Mouse (Mus musculus): ENCODE measurements around the gene Stx8. TPM values are rescaled to one million over a fixed set of nuclear protein-coding genes. Genes with fewer than 3 reads are reported as not detected.

Stx8 gene
- polyA plus RNA-seq, 1 experiment from 2014 or later: 59.2 TPM

DNA sequence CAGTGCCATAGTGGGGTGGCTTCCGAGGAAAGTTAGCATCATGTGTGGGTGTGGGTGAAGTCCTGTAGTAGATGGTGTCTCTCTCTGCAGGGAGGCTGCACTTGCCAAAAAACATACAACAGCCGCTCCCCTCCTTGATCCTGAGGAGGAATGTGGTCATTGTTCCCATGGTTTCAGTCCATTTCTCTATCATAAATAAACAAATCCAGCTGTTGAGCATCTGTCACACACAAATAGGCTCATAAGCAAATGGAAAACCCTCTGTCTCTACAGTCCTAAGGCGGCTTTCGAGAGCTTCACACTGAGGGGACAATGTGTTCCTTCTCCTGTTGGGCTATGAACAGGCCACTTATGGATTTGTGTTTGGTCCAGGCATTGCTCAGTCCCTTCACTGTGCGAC, 56.9 kb downstream of the Stx8 start:
- Histone ChIP-seq H3K4me3 (ENCODE audit: low read depth, low read length) (no peak overlapping the region), H3K4me1 (ENCODE audit: control insufficient read depth, insufficient read depth, low read length) (peaks cover 18% of the 10 kb centered on the region), H3K27ac (ENCODE audit: low read depth, low read length) (no peak overlapping the region), H3K9me3 (replicated peaks; ENCODE audit: control insufficient read depth, low read length) (no peaks in the 10 kb centered on the region), H3K4me2 (no peak overlapping the region), H3K9ac (ENCODE audit: low read depth, low read length) (no peak overlapping the region), H3K27me3 (ENCODE audit: control insufficient read depth, insufficient read depth, low read length) (no peaks in the 10 kb centered on the region), H3K36me3 (ENCODE audit: control insufficient read depth, insufficient read depth, low read length) (no peaks in the 10 kb centered on the region)
- ATAC-seq (replicated peaks; ENCODE audit: insufficient number of reproducible peaks, low FRiP score, low TSS enrichment): no peak
- 58% methylated on average over 5 of the region's 5 CpGs for WGBS (ENCODE audit: insufficient replicate concordance)

DNA sequence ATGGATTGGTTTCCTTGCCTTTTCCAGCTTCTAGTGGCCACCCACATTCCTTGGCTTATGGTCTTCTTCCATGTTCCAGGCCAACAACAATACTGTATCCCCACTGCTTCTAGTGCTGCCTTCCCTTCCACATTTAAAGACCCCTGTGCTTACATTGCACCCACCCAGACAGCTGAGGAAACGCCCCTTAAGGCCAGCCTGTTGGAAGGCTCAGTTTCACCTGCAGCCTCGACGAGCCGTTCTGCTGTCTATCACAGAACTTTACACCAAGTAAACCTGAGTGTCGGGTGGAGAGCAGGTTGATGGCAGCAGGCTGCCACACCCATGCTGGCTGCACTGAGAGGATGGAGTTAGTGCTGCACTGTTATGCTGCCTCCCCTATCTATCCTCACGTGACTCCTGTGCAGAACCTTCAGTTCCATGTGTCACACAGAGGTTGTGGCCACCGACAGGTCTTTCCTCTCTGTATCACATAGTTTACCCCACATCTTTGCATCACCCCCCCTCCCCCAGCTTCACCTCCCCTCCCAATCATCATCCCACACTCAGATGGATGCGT, 57.9 kb downstream of the Stx8 start:
- no peak overlapping the region for H3K9ac ChIP-seq (ENCODE audit: low read depth, low read length)
- 37% methylated on average over 8 of the region's 8 CpGs for WGBS (ENCODE audit: insufficient replicate concordance)
- H3K4me1 ChIP-seq (ENCODE audit: control insufficient read depth, insufficient read depth, low read length): peaks cover 18% of the 10 kb centered on the region
- ATAC-seq (replicated peaks; ENCODE audit: insufficient number of reproducible peaks, low FRiP score, low TSS enrichment): no peak
- no peak overlapping the region for H3K27ac ChIP-seq (ENCODE audit: low read depth, low read length)
- no peaks in the 10 kb centered on the region for H3K27me3 ChIP-seq (ENCODE audit: control insufficient read depth, insufficient read depth, low read length)
- no peak overlapping the region for H3K4me3 ChIP-seq (ENCODE audit: low read depth, low read length)
- no peaks in the 10 kb centered on the region for H3K36me3 ChIP-seq (ENCODE audit: control insufficient read depth, insufficient read depth, low read length)
- H3K4me2 ChIP-seq: no peak overlapping the region
- H3K9me3 ChIP-seq (replicated peaks; ENCODE audit: control insufficient read depth, low read length): no peaks in the 10 kb centered on the region

- Histone ChIP-seq H3K36me3 (ENCODE audit: control insufficient read depth, insufficient read depth, low read length) (no peaks in the 10 kb centered on the region), H3K4me3 (ENCODE audit: low read depth, low read length) (no peak overlapping the region), H3K9me3 (replicated peaks; ENCODE audit: control insufficient read depth, low read length) (no peaks in the 10 kb centered on the region), H3K4me1 (ENCODE audit: control insufficient read depth, insufficient read depth, low read length) (peaks cover 18% of the 10 kb centered on the region), H3K9ac (ENCODE audit: low read depth, low read length) (no peak overlapping the region), H3K4me2 (no peak overlapping the region), H3K27me3 (ENCODE audit: control insufficient read depth, insufficient read depth, low read length) (no peaks in the 10 kb centered on the region), H3K27ac (ENCODE audit: low read depth, low read length) (no peak overlapping the region)
- no peak for ATAC-seq (replicated peaks; ENCODE audit: insufficient number of reproducible peaks, low FRiP score, low TSS enrichment)
- WGBS (ENCODE audit: insufficient replicate concordance): 80% methylated on average over 5 of the region's 5 CpGs
Observed at GRCm38 (mm10) chr11:68026590-68026989, 60.6 kb downstream of the Stx8 start.

- Histone ChIP-seq H3K36me3 (ENCODE audit: control insufficient read depth, insufficient read depth, low read length) (no peaks in the 10 kb centered on the region), H3K9ac (ENCODE audit: low read depth, low read length) (no peak overlapping the region), H3K4me2 (no peak overlapping the region), H3K27ac (ENCODE audit: low read depth, low read length) (no peak overlapping the region), H3K4me3 (ENCODE audit: low read depth, low read length) (no peak overlapping the region), H3K4me1 (ENCODE audit: control insufficient read depth, insufficient read depth, low read length) (peaks cover 2% of the 10 kb centered on the region), H3K9me3 (replicated peaks; ENCODE audit: control insufficient read depth, low read length) (no peaks in the 10 kb centered on the region), H3K27me3 (ENCODE audit: control insufficient read depth, insufficient read depth, low read length) (no peaks in the 10 kb centered on the region)
- 54% methylated on average over 4 of the region's 4 CpGs for WGBS (ENCODE audit: insufficient replicate concordance)
- ATAC-seq (replicated peaks; ENCODE audit: insufficient number of reproducible peaks, low FRiP score, low TSS enrichment): no peak
Observed at GRCm38 (mm10) chr11:68029079-68029478, 63.1 kb downstream of the Stx8 start.

DNA sequence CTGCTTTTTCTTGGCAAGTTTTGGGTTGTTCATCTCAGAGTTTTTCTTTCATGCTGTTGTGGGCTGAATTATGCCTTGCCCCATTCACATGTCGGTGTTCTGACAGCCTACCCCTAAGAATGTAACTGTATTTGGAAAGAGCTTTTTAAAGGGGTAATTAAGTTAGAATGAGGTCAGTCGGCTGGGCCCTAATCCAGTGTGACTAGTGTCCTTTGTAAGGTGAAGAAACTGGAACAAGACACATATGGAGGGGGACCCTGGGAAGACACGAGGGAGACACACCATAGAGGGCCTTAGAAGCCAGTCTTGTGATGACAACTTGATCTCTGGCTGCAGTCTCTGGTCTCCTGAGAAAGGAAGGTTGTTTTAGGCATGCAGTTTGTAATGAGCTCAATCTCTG, 63.9 kb downstream of the Stx8 start:
- Histone ChIP-seq H3K9ac (ENCODE audit: low read depth, low read length) (no peak overlapping the region), H3K27me3 (ENCODE audit: control insufficient read depth, insufficient read depth, low read length) (no peaks in the 10 kb centered on the region), H3K4me2 (no peak overlapping the region), H3K27ac (ENCODE audit: low read depth, low read length) (no peak overlapping the region), H3K4me3 (ENCODE audit: low read depth, low read length) (no peak overlapping the region), H3K9me3 (replicated peaks; ENCODE audit: control insufficient read depth, low read length) (no peaks in the 10 kb centered on the region), H3K36me3 (ENCODE audit: control insufficient read depth, insufficient read depth, low read length) (no peaks in the 10 kb centered on the region), H3K4me1 (ENCODE audit: control insufficient read depth, insufficient read depth, low read length) (no peaks in the 10 kb centered on the region)
- no peak for ATAC-seq (replicated peaks; ENCODE audit: insufficient number of reproducible peaks, low FRiP score, low TSS enrichment)
- WGBS (ENCODE audit: insufficient replicate concordance): 54% methylated on average over 3 of the region's 3 CpGs

DNA sequence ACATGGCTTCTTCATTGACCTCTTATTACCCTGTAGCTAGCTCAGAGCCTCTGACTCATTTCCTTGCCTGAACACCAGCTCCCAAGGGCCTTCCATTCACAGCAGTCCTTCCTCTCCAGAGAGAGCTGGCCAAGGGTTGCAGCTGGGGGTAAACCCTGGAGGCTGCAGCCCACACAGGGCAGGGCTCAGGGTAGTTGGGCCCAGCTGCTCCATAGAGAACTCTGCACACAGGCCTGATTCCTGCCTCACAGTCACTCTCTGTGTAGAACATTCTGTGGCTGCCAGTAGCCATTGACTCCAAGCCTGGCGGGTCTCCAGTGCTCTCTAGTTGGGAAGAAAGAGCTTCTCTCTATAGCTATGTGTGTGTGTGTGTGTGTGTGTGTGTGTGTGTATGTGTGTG, 64.8 kb downstream of the Stx8 start:
- Histone ChIP-seq H3K4me3 (ENCODE audit: low read depth, low read length) (no peak overlapping the region), H3K27ac (ENCODE audit: low read depth, low read length) (no peak overlapping the region), H3K4me2 (no peak overlapping the region), H3K4me1 (ENCODE audit: control insufficient read depth, insufficient read depth, low read length) (no peaks in the 10 kb centered on the region), H3K9me3 (replicated peaks; ENCODE audit: control insufficient read depth, low read length) (no peaks in the 10 kb centered on the region), H3K27me3 (ENCODE audit: control insufficient read depth, insufficient read depth, low read length) (no peaks in the 10 kb centered on the region), H3K9ac (ENCODE audit: low read depth, low read length) (no peak overlapping the region), H3K36me3 (ENCODE audit: control insufficient read depth, insufficient read depth, low read length) (no peaks in the 10 kb centered on the region)
- no peak for ATAC-seq (replicated peaks; ENCODE audit: insufficient number of reproducible peaks, low FRiP score, low TSS enrichment)
- WGBS (ENCODE audit: insufficient replicate concordance): 93% methylated on average over 1 of the region's 1 CpGs

DNA sequence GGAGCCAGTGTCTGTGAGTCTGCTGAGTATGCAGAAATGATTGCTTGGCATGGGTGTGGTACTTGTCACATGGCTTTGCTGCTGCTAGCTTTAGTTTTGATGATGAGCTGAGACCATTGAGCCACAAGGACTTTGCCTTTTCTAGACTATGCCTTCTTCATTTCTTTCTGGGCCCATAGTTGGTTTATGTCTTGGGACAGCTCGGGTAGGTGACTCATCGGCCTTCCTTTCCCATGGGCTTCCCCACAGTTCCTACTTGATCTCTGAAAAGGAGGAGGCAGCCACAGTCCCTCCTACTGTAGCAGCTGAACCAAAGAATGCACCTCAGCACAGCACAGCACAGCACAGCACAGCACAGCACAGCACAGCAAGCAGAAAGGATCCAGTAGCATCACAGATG, 66.5 kb downstream of the Stx8 start:
- Histone ChIP-seq H3K36me3 (ENCODE audit: control insufficient read depth, insufficient read depth, low read length) (no peaks in the 10 kb centered on the region), H3K4me3 (ENCODE audit: low read depth, low read length) (no peak overlapping the region), H3K4me2 (no peak overlapping the region), H3K27me3 (ENCODE audit: control insufficient read depth, insufficient read depth, low read length) (no peaks in the 10 kb centered on the region), H3K9ac (ENCODE audit: low read depth, low read length) (no peak overlapping the region), H3K4me1 (ENCODE audit: control insufficient read depth, insufficient read depth, low read length) (no peaks in the 10 kb centered on the region), H3K9me3 (replicated peaks; ENCODE audit: control insufficient read depth, low read length) (no peaks in the 10 kb centered on the region), H3K27ac (ENCODE audit: low read depth, low read length) (no peak overlapping the region)
- no peak for ATAC-seq (replicated peaks; ENCODE audit: insufficient number of reproducible peaks, low FRiP score, low TSS enrichment)
- WGBS (ENCODE audit: insufficient replicate concordance): 60% methylated on average over 2 of the region's 2 CpGs

DNA sequence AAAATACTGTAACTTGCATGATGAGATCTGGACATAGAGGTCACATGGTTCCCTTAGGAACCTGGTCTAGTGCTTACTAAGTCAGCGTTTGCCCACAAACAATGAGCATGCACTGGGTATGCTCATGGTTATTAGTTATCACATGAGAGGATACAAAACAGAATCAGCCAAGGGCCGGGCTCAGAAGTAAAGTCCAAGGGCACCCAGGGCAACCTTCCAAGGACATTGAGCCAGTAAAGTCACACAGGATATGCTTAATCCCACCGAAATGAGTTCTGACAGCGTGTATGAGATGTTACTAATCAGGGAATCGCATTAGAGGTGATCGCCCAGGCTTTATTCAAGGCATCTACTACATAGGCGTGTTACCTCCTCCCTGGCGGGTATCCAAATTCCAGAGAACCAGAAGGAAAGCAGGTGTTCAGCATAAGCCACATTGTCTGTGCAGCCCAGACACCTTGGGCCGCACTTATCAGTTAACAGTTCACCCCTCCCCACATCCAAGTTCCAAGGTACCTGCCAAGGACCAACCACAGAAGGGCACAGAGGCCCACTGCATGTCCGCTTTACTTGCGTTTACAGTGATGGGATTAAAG, 67.4 kb downstream of the Stx8 start:
- Histone ChIP-seq H3K4me1 (ENCODE audit: control insufficient read depth, insufficient read depth, low read length) (no peaks in the 10 kb centered on the region), H3K9me3 (replicated peaks; ENCODE audit: control insufficient read depth, low read length) (no peaks in the 10 kb centered on the region), H3K36me3 (ENCODE audit: control insufficient read depth, insufficient read depth, low read length) (no peaks in the 10 kb centered on the region), H3K27me3 (ENCODE audit: control insufficient read depth, insufficient read depth, low read length) (no peaks in the 10 kb centered on the region), H3K9ac (ENCODE audit: low read depth, low read length) (no peak overlapping the region), H3K4me2 (no peak overlapping the region), H3K27ac (ENCODE audit: low read depth, low read length) (no peak overlapping the region), H3K4me3 (ENCODE audit: low read depth, low read length) (no peak overlapping the region)
- whole genome bisulfite sequencing (ENCODE audit: insufficient replicate concordance): 82% methylated on average over 11 of the region's 11 CpGs
- no peak for ATAC-seq (replicated peaks; ENCODE audit: insufficient number of reproducible peaks, low FRiP score, low TSS enrichment)

- no peaks in the 10 kb centered on the region for H3K36me3 ChIP-seq (ENCODE audit: control insufficient read depth, insufficient read depth, low read length)
- WGBS (ENCODE audit: insufficient replicate concordance): 65% methylated on average over 5 of the region's 5 CpGs
- no peak for ATAC-seq (replicated peaks; ENCODE audit: insufficient number of reproducible peaks, low FRiP score, low TSS enrichment)
Observed at GRCm38 (mm10) chr11:68034422-68034821, 68.4 kb downstream of the Stx8 start.

More at GRCm38 (mm10) chr11:68034422-68034821, 68.4 kb downstream of the Stx8 start:
- Histone ChIP-seq H3K4me1 (ENCODE audit: control insufficient read depth, insufficient read depth, low read length) (no peaks in the 10 kb centered on the region), H3K9me3 (replicated peaks; ENCODE audit: control insufficient read depth, low read length) (no peaks in the 10 kb centered on the region), H3K9ac (ENCODE audit: low read depth, low read length) (no peak overlapping the region), H3K27me3 (ENCODE audit: control insufficient read depth, insufficient read depth, low read length) (no peaks in the 10 kb centered on the region), H3K4me2 (no peak overlapping the region), H3K27ac (ENCODE audit: low read depth, low read length) (no peak overlapping the region), H3K4me3 (ENCODE audit: low read depth, low read length) (no peak overlapping the region)

Data from heart, embryonic 11.5 days (tissue).